Mouse (Mus musculus): Measurements from ENCODE around the gene Tenm3. TPM values are rescaled to one million over a fixed set of nuclear protein-coding genes. Genes with fewer than 3 reads are reported as not detected.

Tenm3 gene
- total RNA-seq, 2 experiments from 2014 or later = 162 to 169 TPM

- intact Hi-C loops (cut with DNase I) = no loop called here
- DNase-seq = no peak
Measured at GRCm38 (mm10) chr8:48481709-48482671, 361.8 kb downstream of the Tenm3 start.

- no peak for DNase-seq
- intact Hi-C loops (cut with DNase I) = no loop called here
Measured at GRCm38 (mm10) chr8:48477371-48477935, 366.3 kb downstream of the Tenm3 start.

GRCm38 (mm10) chr8:48476896-48477295, 366.9 kb downstream of the Tenm3 start:
- intact Hi-C loops (cut with DNase I) = no loop called here

GRCm38 (mm10) chr8:48467633-48468032, 376.1 kb downstream of the Tenm3 start:
- no peak for DNase-seq
- intact Hi-C loops (cut with DNase I) = no loop called here

More at GRCm38 (mm10) chr8:48476896-48477295, 366.9 kb downstream of the Tenm3 start:
- no peak for DNase-seq

GRCm38 (mm10) chr8:48458373-48458772, 385.4 kb downstream of the Tenm3 start:
- DNase-seq = peak; percentile 73
- intact Hi-C loops (cut with DNase I) = no loop called here

- no peak for DNase-seq
Measured at GRCm38 (mm10) chr8:48456328-48457124, 387.2 kb downstream of the Tenm3 start.

GRCm38 (mm10) chr8:48451247-48451635, 392.5 kb downstream of the Tenm3 start:
- intact Hi-C loops (cut with DNase I) = no loop called here
- DNase-seq = no peak

More at GRCm38 (mm10) chr8:48456328-48457124, 387.2 kb downstream of the Tenm3 start:
- intact Hi-C loops (cut with DNase I) = no loop called here

GRCm38 (mm10) chr8:48450397-48451246, 393.1 kb downstream of the Tenm3 start:
- intact Hi-C loops (cut with DNase I) = no loop called here
- no peak for DNase-seq

- intact Hi-C loops (cut with DNase I) = no loop called here
- no peak for DNase-seq
Measured at GRCm38 (mm10) chr8:48449625-48450024, 394.1 kb downstream of the Tenm3 start.

- intact Hi-C loops (cut with DNase I) = no loop called here
- no peak for DNase-seq
Measured at GRCm38 (mm10) chr8:48445690-48446089, 398.1 kb downstream of the Tenm3 start.

- no peak for DNase-seq
- intact Hi-C loops (cut with DNase I) = no loop called here
Measured at GRCm38 (mm10) chr8:48439491-48439890, 404.3 kb downstream of the Tenm3 start.

- intact Hi-C loops (cut with DNase I) = no loop called here
- no peak for DNase-seq
Measured at GRCm38 (mm10) chr8:48437523-48438207, 406.1 kb downstream of the Tenm3 start.

- DNase-seq = no peak
- intact Hi-C loops (cut with DNase I) = no loop called here
Measured at GRCm38 (mm10) chr8:48425101-48425500, 418.6 kb downstream of the Tenm3 start.

GRCm38 (mm10) chr8:48417714-48418113, 426.0 kb downstream of the Tenm3 start:
- intact Hi-C loops (cut with DNase I) = no loop called here
- DNase-seq = no peak

GRCm38 (mm10) chr8:48410916-48411315, 432.8 kb downstream of the Tenm3 start:
- no peak for DNase-seq
- intact Hi-C loops (cut with DNase I) = no loop called here

- intact Hi-C loops (cut with DNase I) = no loop called here
- no peak for DNase-seq
Measured at GRCm38 (mm10) chr8:48400572-48400972, 443.2 kb downstream of the Tenm3 start.

- DNase-seq = no peak
- intact Hi-C loops (cut with DNase I) = no loop called here
Measured at GRCm38 (mm10) chr8:48385833-48386232, 457.9 kb downstream of the Tenm3 start.

GRCm38 (mm10) chr8:48380035-48380434, 463.7 kb downstream of the Tenm3 start:
- intact Hi-C loops (cut with DNase I) = no loop called here
- no peak for DNase-seq

GRCm38 (mm10) chr8:48376774-48377173, 467.0 kb downstream of the Tenm3 start:
- intact Hi-C loops (cut with DNase I) = no loop called here
- peak; percentile 84 for DNase-seq

- intact Hi-C loops (cut with DNase I) = no loop called here
- peak; percentile 26 for DNase-seq
Measured at GRCm38 (mm10) chr8:48375183-48375582, 468.6 kb downstream of the Tenm3 start.

Data from left cerebral cortex, postnatal 4 days (tissue).